Mouse (Mus musculus) hindlimb bud, embryonic 11.5 days (tissue): ENCODE results near the gene Vmn1r94.
"Not testable (repeated sequence)": the region's sequence is repeated elsewhere in the genome, so short reads cannot be mapped to it uniquely, and the experiment has no call there.

Experiments used
- DNase-seq: peaks from one replicate; pipeline ENCODE4 v3.0.0-alpha.2; 2012; ENCODE audit warnings: low read depth, low spot score; ENCODE audit errors: extremely low spot score

The Vmn1r94 gene

DNA sequence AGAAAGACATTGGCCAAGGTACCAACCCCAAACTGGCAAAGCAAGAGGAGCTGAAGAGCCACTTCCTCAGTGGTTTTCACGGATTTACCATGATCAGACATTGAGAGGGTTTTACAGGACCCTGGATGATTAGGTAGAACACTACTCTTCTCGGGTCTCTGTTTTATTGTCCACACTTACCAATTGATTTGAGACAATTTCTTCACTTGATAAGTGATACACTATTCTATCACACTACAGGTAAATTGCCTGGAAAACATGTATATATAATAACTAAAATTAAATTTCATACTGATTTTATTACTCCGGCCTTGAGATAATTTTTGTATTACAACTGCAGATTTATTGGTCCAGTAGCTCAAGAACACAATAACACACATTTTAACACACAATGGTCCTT is at the start of gene Vmn1r94:
Gene Vmn1r94, minus strand, starts transcription at position 101 of the 400 bp plus-strand sequence.
- not testable (repeated sequence) for DNase-seq

DNA sequence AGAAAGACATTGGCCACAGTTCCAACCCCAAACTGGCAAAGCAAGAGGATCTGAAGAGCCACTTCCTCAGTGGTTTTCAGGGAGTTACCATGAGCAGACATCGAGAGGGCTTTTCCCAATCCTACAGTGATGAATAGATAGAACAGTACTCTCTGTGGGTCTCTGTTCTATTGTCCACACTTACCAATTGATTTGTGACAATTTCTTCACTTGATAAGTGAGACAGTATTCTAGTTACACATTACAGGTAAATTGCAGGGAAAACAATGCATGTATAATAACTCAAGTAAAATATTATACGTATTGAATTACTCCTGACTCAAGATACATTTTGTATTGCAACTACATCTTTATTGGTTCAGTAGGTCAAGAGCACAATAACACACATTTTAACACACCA is 37.3 kb upstream of the Vmn1r94 start, which contains the start of gene Gm6164:
Gene Gm6164, minus strand, starts transcription at position 101 of the 400 bp plus-strand sequence.
- not testable (repeated sequence) for DNase-seq

DNA sequence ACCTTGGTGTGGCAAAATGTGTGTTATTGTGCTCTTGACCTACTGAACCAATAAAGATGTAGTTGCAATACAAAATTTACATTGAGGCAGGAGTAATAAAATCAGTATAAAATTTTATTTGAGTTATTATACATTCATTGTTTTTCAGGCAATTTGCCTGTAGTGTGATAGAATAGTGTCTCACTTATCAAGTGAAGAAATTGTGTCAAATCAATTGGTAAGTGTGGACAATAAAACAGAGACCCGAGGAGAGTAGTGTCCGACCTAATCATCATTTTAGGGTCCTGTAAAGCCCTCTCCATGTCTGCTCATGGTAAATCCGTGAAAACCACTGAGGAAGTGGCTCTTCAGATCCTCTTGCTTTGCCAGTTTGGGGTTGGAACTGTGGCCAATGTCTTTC is 25.2 kb upstream of the Vmn1r94 start, which contains the start of gene Vmn1r95:
Gene Vmn1r95, plus strand, starts transcription at position 301 of the 400 bp plus-strand sequence.
- not testable (repeated sequence) for DNase-seq

DNA sequence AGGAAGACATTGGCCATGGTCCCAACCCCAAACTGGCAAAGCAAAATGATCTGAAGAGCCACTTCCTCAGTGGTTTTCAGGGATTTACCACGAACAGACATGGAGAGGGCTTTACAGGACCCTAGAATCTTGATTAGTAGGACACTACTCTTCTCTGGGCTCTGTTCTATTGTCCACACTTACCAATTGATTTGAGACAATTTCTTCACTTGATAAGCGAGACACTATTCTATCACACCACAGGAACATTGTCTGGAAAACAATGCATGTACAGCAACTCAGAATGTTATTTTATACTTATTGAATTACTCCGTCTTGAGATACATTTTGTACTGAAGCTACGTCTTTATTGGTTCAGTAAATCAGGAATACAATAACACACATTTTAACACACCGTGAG is 29.2 kb downstream of the Vmn1r94 start, which contains the start of gene Vmn1r93:
Gene Vmn1r93, minus strand, starts transcription at position 101 of the 400 bp plus-strand sequence.
- DNase-seq, result not testable (repeated sequence)

DNA sequence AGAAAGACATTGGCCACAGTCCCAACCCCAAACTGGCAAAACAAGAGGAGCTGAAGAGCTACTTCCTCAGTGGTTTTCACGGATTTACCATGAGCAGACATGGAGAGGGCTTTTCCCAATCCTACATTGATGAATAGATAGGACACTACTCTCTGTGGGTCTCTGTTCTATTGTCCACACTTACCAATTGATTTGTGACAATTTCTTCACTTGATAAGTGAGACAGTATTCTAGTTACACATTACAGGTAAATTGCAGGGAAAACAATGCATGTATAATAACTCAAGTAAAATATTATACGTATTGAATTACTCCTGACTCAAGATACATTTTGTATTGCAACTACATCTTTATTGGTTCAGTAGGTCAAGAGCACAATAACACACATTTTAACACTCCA is 45.7 kb downstream of the Vmn1r94 start, which contains the start of gene Gm16442:
Gene Gm16442, minus strand, starts transcription at position 101 of the 400 bp plus-strand sequence.
- not testable (repeated sequence) for DNase-seq
